Mouse (Mus musculus) heart, adult 18-20 months (tissue): ENCODE measurements around the gene Epop. TPM values are rescaled to one million over a fixed set of nuclear protein-coding genes. Genes with fewer than 3 reads are reported as not detected.

Experiments
- DNase-seq, 2 experiments: peaks; one replicate each; pipeline ENCODE4 v3.0.0; 2021 to 2022; ENCODE audit warnings: mixed read lengths in 1 of 2
- long read RNA-seq, 2 experiments: library from polyadenylated mRNA; stranded (forward); transcript quantifications; one replicate each; pipeline ENCODE4 v2.0.0; 2021
- total RNA-seq, 2 experiments: library from RNA; stranded (reverse); gene quantifications; 2 replicates each; pipeline ENCODE4 v1.2.3; 2021

Epop gene
- total RNA-seq, result 1 to 10 TPM in 1 of 2 experiments, under 1 TPM in 1; 0.84 to 1.1 TPM
- long read RNA-seq, experiment 1, partial matches to known transcripts, result 0 of 1 reads
- long read RNA-seq, experiment 1, other reads (novel, unspliced or antisense), result 0 of 1 reads
- long read RNA-seq, experiment 2, result 0 reads

DNA sequence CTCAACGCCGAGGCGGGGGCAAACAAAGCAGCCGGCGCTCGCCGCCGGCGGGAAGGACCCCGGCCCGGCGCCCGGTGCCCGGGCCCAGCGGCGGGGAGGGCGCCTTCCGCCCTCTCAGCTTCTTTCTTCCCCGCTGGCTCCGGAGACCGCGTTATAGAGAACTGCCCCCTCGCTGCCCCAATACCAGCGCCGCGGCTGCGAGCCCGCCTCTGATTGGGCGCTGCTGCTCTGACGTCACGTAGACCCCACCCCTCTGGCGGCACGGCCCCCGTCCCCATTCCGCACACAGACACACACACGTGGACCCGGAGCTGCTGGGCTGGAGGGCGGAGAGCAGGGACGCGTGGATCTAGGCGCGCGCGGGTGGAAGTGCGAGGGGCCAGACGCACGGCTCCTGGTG, at the start of gene Epop:
Gene Epop (minus strand): TSS at position 127 of the 400 bp plus-strand sequence.
- DNase-seq, result peak; percentile 86 to 91

DNA sequence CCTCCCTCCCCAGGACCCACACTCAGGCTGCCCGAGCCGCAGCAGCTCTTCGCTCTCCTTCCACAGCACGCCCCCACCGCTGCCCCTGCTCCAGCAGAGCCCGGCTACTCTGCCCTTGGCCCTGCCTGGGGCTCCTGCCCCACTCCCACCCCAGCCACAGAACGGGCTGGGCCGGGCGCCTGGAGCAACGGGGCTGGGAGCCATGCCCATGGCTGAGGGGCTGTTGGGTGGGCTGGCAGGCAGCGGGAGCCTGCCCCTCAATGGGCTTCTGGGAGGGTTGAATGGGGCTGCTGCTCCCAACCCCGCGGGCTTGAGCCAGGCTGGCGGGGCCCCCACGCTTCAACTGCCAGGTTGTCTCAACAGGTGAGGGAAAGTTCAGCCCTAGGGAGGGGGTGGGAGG, 48.8 kb upstream of the Epop start:
- DNase-seq, result no peak

DNA sequence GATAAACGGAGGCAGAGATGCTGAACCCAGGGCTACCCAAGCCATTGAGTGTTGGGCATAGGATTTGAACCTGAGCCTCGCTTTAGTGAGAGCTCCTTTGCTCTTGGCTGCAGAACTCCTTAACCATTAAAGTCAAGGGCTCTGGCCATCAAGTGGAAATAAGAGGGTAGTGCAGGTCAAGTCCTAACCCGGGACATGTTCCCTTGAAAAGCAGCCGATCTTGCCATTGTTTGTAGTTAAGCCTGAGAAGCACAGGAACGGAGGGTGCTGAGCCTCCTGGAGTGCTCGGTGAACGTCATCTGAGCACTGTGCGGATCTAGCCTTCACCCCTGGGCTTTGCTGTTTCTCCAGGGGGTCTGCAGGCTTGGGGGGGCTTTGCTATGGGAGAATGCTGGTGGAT, 48.3 kb upstream of the Epop start:
- DNase-seq, result no peak

DNA sequence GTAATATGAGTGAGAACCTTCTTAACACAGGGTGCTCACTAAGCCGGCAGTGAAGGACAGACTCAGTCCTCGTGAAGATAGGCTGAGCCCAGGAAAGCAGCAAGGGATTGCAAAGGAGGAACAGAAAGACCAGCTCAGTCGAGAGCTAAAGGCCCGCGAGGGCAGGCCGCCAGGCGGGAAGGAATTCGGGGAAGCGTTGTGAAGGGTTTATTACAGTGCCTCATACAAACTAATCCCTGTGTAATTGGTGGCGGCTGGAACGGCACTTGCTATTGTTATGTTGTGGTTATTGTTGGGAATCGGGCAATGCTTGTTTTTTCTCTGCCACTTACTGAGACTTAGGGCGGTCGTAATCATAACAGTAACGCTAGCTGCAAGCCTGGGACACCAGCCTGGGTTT, 47.9 kb upstream of the Epop start:
- DNase-seq, result no peak

DNA sequence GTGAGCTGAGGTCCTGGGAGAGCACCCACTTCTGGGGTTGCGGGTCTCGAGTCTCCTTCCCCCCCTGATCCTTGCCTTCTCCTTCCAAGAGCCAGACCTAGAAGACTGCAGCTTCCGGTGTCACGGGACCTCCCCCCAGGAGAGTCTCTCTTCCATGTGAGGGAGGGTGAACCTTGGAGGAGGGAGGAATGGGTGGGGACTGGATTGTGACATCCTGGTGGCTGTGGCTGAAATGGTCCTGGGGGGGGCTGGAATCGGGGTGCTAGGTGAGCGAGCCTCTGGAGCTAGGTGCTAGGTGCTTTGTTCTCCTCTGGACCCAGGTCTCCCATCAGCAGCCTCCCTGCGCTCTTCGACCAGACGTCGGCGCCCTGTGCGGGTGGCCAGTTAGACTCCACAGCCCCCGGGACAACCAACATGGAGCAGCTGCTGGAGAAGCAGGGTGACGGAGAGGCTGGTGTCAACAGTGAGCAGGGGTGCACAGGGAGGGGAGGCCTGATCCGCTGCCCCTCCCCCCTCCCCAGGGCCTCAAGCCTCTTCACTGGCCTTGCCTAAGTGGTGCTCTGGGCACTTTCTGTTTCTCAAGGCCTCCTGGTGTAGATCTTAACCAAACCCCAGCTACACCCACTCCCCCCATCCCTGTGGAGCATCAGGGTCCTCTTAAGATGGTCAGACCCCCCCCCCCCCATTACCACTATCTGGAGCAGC, 46.7 kb upstream of the Epop start:
- no peak for DNase-seq

DNA sequence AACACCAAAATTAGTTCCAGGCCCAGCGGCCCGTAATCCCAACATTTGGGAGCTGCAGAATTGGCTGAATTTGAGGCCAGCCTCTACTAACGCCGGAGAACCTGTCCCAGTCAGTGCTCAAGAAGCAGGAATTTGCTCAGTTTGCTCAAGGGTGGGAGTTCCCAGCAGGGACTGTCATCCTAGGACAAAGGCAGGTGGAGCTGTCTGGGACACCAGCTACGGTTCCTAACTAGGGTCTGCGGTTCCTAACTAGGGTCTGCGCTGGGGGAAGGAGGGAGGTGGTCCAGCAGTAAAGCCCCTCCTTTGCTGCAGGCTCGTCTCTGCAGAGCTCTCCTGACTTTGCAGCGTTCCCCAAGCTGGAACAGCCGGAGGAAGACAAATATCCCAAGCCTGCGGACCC, 43.6 kb upstream of the Epop start:
- DNase-seq, result no peak

DNA sequence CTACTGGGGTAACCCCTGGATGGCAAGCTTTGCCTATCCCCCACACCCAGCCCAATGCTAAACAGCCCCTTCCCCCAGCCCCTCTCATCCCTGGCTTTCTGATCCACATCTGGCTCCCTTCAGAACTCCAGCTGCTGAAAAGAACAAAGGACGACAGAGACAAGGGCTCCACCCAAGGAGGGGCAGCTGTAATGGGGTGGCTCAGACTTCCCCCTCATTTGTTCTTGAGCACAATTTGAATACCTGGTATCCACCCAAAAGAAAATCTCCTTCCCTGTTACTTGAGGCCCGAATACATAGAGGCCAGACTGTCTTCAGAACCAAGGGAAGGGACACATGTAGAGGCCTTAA, 41.6 kb upstream of the Epop start:
- no peak for DNase-seq

DNA sequence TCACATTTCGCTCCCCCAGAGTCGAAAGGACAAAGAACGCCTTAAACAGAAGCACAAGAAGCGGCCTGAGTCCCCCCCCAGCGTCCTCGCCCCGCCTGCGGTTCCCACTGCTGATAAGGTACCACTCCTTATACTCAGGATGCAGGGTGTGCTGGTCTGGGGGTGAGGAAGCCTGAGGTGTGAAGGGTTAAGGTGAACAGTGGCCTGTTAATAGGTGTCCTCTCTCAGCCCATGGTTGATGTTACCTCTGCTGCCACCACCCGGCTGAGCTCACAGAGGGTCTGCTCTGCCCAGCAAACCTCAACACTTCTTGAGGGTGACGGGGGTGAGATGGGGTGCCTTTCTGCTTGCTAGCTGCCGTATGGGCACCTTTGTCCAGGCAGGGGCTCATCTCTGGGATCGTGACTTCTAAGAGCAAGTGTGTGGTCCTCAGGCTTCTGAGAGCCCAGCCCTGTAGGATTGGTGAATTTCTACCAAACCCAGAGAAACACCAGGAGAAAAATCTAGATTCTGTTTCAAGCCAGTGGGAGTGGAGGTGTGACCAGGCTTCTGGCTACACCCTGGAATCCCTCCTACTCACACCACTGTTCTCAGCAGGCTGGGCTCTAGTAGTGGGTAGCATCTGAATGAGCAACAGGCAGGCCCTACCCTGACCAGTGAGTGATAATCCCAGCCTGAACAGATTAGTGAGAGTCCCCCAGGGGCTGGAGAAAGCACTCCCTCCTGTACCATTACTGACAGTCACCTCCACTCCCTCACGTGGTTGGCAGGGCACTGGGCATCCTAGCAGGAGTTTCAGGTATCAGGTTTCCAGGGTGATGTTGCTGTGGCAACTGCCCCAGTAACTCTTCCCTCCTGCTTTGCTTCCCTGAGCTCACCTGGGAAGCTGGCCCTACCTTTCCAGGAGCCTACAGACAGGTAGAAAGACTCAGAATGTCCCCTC, 41.0 kb upstream of the Epop start:
- peak in 1 of 2 experiments; percentile 39 for DNase-seq

DNA sequence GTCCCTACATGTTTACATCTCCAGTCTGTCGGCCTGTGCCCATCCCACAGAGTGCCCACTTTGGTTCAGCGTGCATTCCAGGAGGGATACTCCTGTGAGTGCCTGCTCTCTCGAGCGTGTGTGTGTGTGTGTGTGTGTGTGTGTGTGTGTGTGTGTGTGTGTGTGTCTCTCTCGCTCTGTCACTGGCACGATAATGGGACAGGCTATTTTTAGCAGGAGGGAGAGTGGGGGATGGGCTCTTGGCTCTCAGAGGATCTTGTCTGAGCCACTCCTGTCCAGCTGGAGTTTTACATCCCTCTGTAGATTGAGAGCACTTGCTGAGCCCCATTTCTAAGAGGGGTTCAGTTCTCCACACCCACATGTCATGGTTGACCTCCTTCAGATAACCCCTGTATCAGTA, 40.3 kb upstream of the Epop start:
- DNase-seq, result peak; percentile 80

DNA sequence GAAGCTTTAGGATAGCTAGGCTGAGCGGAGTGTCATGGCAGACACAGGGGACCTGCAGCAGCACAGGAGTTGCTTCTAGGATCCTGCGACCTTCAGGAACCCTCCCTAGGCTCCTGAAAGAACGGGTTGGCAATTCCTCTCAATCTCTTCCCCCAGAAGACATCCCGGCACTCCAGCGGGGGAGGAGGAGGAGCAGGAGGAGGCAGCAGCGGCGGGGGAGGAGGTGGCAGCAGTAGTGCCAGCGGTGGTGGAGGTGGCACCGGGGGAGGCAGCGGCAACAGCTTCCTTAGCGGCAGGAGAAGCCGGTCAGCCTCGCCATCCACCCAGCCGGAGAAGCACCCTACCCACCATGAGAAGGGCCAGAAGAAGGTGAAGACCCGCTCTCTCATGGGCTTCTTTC, 39.8 kb upstream of the Epop start:
- no peak for DNase-seq

DNA sequence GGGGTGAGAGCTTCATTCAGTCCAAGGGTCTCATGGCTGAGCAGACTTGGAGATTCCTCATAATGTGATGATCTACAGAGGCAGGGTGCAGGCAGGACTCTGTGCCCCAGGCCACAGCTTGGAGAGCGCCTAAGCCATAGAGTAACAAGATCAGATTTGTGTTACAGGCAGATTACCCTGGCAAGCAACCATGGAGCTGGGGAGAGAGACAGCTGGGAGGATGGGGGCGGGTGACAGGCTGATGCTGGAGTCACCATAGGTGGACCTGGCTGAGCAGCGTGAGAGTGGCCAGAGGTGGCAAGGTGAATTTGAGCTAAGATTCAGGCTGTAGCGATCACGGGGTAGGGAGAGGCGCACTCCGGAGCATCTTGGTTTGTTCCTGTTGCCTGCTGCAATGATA, 38.7 kb upstream of the Epop start:
- DNase-seq, result no peak

DNA sequence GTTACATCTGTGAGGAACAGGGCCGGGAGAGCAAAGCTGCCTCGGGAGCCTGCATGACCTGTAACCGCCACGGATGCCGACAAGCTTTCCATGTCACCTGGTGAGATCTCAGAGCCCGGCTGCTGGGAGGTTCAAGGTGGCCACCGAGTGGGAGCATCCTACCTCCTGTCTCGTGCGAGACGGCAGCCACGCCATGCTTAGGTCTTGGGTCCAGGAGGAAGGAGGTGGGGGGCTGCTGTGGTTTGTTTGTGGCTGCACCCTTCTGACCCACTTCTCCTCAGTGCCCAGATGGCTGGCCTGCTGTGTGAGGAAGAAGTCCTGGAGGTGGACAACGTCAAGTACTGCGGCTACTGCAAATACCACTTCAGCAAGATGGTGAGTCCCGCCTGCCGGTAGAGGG, 37.3 kb upstream of the Epop start:
- DNase-seq, result no peak

DNA sequence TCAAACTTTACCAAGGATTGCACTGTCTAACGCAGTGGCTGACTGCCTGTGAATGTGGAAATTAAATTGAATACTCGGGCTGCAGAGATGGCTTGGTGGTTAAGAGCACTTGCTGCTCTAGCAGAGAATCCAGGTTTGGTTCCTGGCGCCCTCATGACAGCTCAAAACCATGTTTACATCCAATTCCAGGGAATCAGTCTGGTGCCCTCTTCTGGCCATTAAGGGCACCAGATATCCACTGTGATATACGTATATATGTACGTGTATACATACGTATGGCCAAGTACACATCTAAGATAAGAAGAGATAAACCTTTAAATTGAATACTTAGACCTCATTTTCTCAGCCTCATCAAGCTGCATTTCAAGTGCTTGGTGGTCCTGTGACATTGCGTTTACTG, 36.7 kb upstream of the Epop start:
- DNase-seq, result no peak

DNA sequence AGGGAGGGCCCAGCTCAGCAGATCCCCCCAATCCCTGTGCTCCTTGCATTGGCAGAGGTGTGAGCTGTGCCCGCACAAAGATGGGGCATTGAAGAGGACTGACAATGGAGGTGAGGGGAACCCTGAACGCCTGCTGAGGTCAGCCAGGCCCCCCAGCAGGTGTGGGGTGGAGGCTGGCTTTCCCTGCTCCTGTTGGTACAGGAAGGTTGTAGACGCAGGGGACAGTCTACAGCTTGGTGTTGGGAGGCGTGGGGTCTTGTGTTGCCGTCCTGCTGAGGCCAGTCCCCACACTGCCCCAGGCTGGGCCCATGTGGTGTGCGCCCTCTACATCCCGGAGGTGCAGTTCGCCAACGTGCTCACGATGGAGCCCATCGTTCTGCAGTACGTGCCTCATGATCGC, 35.9 kb upstream of the Epop start:
- no peak for DNase-seq

DNA sequence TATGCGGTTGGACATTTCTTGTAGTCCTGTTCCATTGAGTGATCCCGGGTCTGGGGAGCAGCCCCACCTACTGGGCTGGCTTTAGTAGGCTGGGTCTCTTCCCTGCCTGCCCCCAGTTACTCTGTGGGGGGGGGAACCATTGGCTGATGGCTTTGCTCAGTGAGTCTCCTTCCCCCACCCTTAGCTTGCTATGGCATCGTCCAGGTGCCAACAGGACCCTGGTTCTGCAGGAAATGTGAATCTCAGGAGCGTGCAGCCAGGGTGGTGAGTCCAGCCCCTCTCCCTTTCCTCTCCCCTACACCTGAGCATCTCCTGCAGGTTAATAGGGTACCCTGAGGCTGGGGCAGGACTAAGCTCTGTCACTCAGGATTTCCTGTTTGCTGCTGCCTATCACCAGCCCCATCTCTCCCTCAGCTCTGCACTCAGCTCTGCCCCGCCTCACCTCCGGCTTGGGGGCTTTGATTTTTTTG, 35.3 kb upstream of the Epop start:
- DNase-seq, result peak in 1 of 2 experiments; percentile 41

DNA sequence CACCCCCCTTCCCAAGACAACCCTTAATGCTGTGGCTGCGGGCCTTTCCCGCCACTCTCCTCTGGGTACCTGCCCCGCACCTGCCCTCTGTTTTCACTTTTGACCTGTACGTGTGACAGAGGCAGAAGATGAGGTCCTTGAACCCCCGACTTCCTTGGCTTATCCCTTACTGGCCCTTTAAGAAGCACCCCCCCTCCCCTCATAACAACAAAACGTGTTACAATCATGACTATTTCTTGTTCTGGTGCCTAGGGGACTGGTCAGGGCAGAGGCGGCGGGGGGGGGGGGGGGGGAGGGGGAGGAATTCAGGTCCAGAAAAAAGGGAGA, 34.8 kb upstream of the Epop start:
- DNase-seq, result no peak

DNA sequence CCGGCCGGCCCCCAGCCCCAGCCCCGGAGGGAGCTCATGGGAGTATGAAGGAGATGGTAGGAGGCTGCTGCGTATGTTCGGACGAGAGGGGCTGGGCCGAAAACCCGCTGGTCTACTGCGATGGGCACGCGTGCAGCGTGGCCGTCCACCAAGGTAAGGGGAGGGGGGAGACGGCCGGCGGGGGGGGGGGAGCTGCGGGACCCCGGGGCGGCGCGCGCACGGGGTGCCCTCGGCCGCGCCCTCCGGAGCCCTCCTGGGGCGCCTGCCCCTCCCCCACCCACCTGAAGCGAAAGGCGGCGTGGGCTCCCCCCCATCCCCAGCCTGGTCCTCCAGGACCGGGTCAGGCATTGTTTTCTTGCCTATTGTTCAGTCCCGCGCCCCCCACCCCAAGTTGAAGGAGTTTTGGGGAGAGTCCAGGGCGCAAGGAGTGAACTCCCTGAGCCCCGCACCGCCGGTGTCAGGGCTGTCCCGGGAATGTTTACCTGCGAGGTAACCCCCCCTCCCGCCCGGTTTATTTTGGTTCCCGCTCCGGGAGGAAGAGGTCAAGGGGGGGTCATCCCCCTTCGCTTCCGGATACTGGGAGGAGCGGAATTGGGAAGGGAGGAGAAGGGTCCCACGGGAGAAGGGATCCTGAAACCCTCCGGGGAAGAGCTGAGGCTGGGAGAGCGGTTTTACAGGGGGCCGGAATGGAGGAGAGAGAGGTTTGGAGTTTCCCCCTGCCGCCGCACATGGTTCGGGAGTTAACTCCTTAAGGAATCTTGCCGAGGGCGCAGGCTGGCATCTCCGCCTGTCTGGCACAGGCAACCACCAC, 34.2 kb upstream of the Epop start:
- peak; percentile 84 to 85 for DNase-seq

DNA sequence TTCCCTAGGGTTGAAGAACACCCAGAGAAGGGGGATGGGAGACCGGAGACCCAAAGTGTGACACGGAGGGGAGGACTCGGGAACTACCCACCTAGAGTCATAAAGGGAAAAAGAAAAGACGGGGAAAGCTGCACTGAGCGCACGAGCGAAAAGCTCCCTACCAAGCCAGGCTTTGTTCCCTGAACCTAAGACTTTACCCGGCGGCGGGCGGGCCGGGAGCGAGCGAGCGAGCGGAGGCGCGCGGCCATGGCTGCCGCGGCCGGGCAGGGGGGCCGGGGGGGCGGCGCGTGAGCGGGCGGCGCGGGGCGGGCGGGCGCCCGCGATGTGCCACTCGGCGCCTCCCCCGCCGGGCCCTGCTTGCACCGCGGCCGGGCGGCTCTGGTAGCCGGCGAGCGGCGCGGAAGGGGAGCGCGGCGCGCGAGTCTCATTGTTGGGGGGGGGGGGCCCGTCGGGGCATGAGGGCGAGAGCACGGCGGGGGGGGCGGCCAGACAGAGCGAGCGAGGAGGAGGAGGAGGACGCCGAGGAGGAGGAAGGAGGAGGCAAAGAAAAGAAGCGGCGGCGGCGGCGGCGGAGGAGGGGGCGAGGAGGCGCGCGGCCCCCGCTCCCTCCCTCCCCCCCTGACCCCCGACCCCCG, 33.5 kb upstream of the Epop start, which contains the start of gene Mllt6:
Gene Mllt6 (plus strand): TSS at position 522 of the 635 bp plus-strand sequence.
- peak; percentile 87 to 88 for DNase-seq

DNA sequence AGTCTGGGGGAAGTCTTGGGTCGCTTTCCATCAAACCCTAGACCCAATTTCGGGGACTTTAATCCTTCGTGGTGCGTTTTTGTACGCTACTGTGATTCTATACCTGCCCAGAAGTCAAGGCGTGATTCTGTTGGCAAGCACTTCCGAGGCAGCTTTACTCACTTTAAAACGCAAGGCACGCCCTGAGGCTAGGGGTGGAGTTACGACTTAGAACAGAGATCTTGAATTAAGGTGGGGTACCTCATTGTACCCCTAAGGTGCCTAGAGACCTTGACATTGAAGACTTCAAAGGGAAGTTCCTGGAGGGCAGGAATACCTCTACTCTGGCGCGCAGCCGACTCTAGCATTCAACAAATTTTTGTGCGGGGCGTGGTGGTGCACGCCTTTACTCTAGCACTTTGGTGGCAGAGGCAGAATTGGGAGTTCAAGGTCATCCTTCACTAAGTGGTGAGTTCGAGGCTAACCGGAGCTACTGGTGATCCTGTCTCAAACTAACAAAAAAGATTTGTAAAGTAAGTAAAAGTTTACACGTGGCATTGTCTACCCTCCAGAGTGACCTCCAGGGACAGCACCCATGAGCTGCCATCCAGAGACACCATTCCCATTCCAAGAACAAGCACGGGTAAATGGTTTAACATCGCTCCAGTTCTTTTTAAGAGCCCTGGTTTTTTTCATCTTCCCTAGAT, 32.8 kb upstream of the Epop start:
- DNase-seq, result peak; percentile 51 to 71

DNA sequence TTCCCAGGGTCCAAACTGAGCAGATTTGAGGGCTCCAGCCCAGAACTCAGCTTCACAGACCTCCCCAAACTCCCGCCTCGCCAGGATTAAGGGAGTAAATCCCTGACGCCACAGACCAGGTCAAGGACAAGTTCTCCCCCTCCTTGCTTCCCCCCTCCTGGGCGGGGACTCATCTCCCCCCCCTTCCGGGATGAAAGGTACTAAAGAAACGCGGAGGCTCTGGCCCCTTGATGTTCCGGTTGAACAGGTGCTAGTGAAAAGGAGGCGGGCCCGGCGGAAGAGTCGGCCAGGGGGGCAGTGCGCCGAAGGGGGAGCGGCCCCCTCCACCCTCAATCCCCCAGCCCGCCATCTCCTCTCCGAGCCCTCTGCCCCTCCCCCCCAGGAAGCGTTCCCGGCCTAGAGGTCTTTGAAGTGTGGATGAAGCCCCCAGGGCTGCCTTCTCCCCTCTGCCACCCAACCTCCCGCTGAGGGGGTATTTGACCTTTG, 32.2 kb upstream of the Epop start:
- peak; percentile 84 to 86 for DNase-seq
